Mouse (Mus musculus) kidney, adult 11 months (tissue): ENCODE results near the gene Vps13d.

Experiments used
- DNase-seq: peaks from one replicate; pipeline ENCODE4 v3.0.0; 2022

The Vps13d gene

GRCm38 (mm10) chr4:145073728-145074127, 121.1 kb downstream of the Vps13d start:
- DNase-seq, result peak; percentile 39

GRCm38 (mm10) chr4:145071942-145072341, 122.9 kb downstream of the Vps13d start:
- no peak for DNase-seq

DNA sequence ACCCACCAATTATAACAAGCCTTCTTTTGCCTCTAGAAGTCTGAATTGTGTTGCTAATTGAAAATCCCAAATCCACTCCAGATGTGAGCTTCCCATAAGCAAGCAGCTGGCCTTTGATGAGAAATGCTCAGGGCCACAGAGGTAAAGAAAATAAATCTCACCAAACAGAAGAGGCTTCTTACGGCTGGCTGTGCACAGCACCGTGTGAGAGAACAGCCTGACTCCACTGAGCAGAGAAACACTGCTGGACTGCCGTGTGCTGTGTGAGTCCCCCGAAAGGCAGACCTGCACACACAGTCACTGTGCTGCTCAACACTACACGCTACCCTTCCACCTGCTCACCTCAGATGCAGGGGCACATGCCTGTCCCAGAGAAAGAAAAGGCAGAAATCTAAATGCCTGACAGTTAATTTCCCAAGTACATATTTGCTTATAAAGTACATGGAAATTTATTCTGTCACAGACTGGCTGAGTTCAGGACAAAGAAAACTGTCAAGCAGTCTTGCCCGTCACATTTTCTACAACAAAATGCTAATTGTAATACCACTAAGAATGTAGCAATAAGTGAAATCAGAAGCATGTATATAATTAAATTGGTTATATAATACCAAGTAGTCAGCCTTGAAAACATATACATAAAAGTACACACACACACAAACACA, 127.7 kb downstream of the Vps13d start:
- DNase-seq, result no peak

GRCm38 (mm10) chr4:145066336-145067018, 128.3 kb downstream of the Vps13d start:
- no peak for DNase-seq

- no peak for DNase-seq
Observed at GRCm38 (mm10) chr4:145058749-145059442, 135.9 kb downstream of the Vps13d start.

- peak; percentile 37 for DNase-seq
Observed at GRCm38 (mm10) chr4:145056346-145056745, 138.5 kb downstream of the Vps13d start.

DNA sequence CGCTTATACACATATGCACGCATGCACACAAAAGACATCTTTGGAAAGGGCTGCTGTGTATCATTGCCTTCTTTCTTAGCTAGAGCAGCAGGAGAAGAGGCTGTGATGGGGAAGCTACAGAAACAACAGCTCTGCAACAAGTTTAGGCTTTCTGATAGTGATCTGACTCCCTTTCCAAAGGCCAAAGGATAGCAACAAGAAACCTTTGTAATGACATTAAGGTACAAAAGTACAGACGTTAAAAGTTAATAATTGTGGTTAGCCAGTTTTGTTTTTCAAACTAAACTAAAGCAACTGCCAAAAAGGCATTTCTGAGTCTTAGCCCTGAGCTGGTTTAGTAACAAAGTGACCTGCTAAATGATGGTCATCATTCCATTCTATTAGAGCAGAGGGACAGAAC, 139.0 kb downstream of the Vps13d start:
- DNase-seq, result no peak

GRCm38 (mm10) chr4:145054369-145054768, 140.4 kb downstream of the Vps13d start:
- DNase-seq, result peak; percentile 60

- no peak for DNase-seq
Observed at GRCm38 (mm10) chr4:145052697-145053096, 142.1 kb downstream of the Vps13d start.

DNA sequence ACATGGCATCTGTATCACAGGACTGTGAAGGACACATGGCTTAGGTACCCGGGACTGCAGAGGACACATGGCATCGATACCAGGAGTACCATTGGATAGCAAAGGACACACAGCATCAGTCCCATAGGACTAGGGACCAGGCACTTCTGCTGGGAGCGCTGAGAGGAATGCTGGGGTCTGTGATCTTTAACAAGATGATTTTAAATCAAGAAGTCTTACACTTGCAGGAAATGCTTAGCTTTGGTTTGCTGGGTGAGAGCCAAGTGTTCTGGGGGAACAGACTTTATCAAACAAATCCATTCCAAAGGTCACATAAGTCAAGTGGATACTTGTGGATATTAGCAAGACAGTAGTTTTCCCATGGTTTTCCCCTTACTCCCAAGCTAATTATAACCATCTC, 142.5 kb downstream of the Vps13d start:
- DNase-seq, result peak; percentile 62

GRCm38 (mm10) chr4:145051209-145051969, 143.4 kb downstream of the Vps13d start:
- DNase-seq, result no peak

- no peak for DNase-seq
Observed at GRCm38 (mm10) chr4:145050518-145051208, 144.1 kb downstream of the Vps13d start.

DNA sequence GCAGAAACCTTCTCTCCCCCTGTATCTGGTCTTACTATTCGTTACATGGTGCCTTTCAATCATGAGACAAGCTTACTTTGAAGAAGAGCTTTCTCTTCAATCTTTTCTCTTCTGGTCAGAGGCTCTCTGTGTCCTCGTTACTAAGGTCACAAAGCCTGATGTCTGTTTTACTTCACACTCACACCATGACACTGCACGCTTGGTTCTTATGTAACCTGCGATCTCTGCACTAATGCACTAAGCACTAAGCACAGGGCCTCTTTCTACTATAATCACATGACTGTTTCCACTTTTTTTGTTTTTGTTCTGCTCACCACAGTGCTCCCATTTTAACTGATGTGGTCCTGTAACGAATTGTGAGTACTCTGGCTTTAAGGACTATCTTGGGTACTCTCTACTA, 146.8 kb downstream of the Vps13d start:
- DNase-seq, result peak; percentile 26

- no peak for DNase-seq
Observed at GRCm38 (mm10) chr4:145046032-145046401, 148.8 kb downstream of the Vps13d start.

- DNase-seq, result no peak
Observed at GRCm38 (mm10) chr4:145045312-145046031, 149.3 kb downstream of the Vps13d start.

DNA sequence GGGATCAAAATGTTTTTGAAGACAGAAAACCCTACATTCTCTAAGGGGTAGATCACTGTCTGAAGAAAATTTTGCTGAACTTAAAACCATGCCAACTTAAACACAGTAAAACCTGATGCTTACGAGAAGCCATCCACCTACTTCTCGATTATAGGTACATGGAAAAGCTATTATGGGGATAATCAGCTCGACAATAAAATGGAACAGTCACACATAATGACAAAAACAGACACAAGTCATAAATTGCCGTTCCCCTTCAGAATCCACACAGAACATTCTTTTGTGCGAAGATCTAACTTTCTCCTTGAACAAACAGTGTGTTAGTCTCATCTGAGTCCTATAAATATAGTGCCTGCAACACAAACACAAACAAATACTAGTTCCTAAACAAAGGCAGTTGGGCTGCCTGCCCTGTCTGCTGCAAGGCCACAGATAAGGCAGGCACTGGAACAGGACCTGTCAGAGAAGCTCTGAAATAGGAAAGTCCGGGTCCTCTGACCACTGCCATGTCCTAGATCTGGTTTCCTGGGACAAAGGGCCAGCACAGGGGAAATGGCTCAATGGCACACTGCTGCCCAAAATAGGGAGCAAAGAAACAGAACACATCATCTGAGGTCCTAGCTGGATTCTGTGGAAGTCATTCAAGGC, 153.5 kb downstream of the Vps13d start:
- no peak for DNase-seq

DNA sequence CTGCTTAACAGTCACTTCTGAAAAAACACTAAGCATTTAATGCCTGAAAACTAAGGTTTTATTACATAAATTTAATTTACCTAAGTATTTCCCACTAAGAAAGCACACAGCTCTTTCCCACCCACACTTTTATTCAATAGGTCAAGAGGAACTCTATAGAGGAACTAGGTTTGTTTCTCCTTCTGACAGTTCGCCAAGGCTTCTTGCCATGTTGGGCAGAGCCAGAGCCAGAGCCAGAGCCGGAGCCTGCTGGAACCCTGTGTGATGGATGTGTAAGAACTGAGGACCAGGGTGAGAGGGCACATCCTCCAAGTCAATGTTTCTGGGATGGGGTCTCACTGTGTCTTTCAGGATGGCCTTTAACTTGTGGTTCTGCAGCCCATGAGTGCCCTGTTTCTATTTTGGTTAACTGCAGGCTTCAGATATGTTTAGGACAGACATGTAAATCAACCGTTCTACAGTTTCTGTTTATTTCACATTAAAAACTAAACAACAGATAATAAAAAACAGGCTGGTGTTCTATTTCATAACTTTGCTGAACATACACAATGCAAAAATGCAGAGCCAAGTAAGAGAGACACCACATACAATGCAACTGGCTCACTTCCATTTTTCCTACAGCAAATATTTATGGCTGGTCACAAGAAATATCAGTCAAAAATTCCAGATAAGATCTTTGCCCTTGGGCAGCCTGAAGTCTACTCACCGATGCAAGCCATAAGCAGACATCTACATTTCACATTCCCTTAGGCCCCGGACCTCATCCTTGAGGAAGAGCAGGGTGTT, 157.0 kb downstream of the Vps13d start:
- no peak for DNase-seq

DNA sequence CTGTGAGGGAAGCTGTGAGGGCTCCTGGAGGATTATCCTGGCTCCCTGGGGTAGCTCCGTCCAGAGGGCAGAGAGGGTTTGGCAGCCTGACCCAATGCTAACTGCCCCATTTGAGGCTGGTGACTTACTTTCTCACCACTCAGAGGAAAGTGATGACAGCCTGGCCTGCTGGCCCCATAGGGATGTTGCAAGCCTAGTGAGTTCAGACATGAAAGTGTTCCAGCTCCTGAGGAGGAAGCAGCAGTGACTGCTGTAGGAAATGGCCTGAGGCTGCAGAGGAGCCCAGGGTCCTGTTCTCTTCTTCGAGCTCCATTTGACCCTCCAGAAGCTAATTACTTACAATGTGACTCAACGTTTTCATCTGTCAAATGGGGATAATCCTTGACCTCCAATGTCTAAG, 157.8 kb downstream of the Vps13d start:
- no peak for DNase-seq

GRCm38 (mm10) chr4:145035450-145035849, 159.4 kb downstream of the Vps13d start:
- no peak for DNase-seq

DNA sequence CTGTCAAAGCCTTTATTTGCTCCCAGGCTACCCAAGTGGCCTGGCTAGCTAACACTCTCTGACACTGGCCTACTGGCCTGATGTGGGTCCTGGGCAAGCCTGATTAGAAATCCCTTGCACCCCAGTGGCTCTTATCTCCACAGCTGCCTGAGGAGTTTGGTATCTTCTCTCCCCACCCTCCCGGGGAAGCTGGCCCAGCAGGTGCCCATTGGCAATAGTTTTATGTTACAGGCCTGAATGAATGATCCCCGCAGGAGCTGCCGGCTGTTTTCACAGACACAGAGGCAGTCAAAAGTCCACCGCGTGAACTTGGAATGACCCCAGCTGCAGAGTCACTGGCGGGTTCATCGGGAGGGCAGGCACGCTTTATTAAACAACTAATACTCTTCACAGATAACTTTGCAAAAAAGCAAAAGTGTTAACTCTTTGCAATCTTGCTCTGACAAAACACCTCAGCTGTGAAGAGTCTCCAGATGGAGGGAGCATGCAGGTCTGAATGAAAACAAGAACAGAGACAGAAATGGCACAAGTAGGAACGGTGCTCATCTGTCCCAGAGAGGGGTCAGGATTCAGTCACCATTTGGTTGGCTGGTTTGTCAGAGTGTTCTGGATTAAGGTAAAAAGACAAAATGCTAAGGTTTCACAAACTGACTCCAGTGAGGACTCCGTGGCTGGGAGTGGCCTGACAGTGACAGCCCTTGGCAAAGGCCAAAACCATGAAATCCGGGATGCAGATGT, 160.1 kb downstream of the Vps13d start:
- DNase-seq, result peak; percentile 83
